Mouse (Mus musculus): ENCODE data around the gene Bcl2l12. TPM values are rescaled to one million over a fixed set of nuclear protein-coding genes. Genes with fewer than 3 reads are reported as not detected.
A peak's percentile ranks its signal among the peaks of the same experiment; 100 is the strongest.

The Bcl2l12 gene
- total RNA-seq, 2 experiments from 2014 or later = 1.9 to 3.4 TPM

- no peak for DNase-seq (ENCODE audit: extremely low spot score in 1 of 2, low spot score in 1 of 2)
Observed at GRCm38 (mm10) chr7:44962831-44963230, 35.7 kb downstream of the Bcl2l12 start.

GRCm38 (mm10) chr7:44962337-44962736 lies 36.2 kb downstream of the Bcl2l12 start:
- DNase-seq (ENCODE audit: extremely low spot score in 1 of 2, low spot score in 1 of 2) = no peak

- DNase-seq (ENCODE audit: extremely low spot score in 1 of 2, low spot score in 1 of 2) = no peak
Observed at GRCm38 (mm10) chr7:44960512-44960910, 38.0 kb downstream of the Bcl2l12 start.

- no peak for DNase-seq (ENCODE audit: extremely low spot score in 1 of 2, low spot score in 1 of 2)
Observed at GRCm38 (mm10) chr7:44959874-44960511, 38.5 kb downstream of the Bcl2l12 start.

- no peak for DNase-seq (ENCODE audit: extremely low spot score in 1 of 2, low spot score in 1 of 2)
Observed at GRCm38 (mm10) chr7:44959281-44959680, 39.2 kb downstream of the Bcl2l12 start.

- peak in 1 of 2 experiments; percentile 45 for DNase-seq (ENCODE audit: extremely low spot score in 1 of 2, low spot score in 1 of 2)
Observed at GRCm38 (mm10) chr7:44958208-44958607, 40.3 kb downstream of the Bcl2l12 start.

GRCm38 (mm10) chr7:44957183-44957835 lies 41.2 kb downstream of the Bcl2l12 start:
- no peak for DNase-seq (ENCODE audit: extremely low spot score in 1 of 2, low spot score in 1 of 2)

- DNase-seq (ENCODE audit: extremely low spot score in 1 of 2, low spot score in 1 of 2) = no peak
Observed at GRCm38 (mm10) chr7:44956266-44956665, 42.2 kb downstream of the Bcl2l12 start.

GRCm38 (mm10) chr7:44955628-44956027 lies 42.9 kb downstream of the Bcl2l12 start:
- DNase-seq (ENCODE audit: extremely low spot score in 1 of 2, low spot score in 1 of 2) = no peak

GRCm38 (mm10) chr7:44954091-44954885 lies 44.2 kb downstream of the Bcl2l12 start:
- DNase-seq (ENCODE audit: extremely low spot score in 1 of 2, low spot score in 1 of 2) = no peak

- no peak for DNase-seq (ENCODE audit: extremely low spot score in 1 of 2, low spot score in 1 of 2)
Observed at GRCm38 (mm10) chr7:44953561-44953960, 45.0 kb downstream of the Bcl2l12 start.

GRCm38 (mm10) chr7:44952611-44953306 lies 45.8 kb downstream of the Bcl2l12 start:
- peak; percentile 55 to 69 for DNase-seq (ENCODE audit: extremely low spot score in 1 of 2, low spot score in 1 of 2)

- DNase-seq (ENCODE audit: extremely low spot score in 1 of 2, low spot score in 1 of 2) = no peak
Observed at GRCm38 (mm10) chr7:44951960-44952359, 46.6 kb downstream of the Bcl2l12 start.

- DNase-seq (ENCODE audit: extremely low spot score in 1 of 2, low spot score in 1 of 2) = no peak
Observed at GRCm38 (mm10) chr7:44949922-44950321, 48.6 kb downstream of the Bcl2l12 start.

- DNase-seq (ENCODE audit: extremely low spot score in 1 of 2, low spot score in 1 of 2) = no peak
Observed at GRCm38 (mm10) chr7:44942904-44943303, 55.6 kb downstream of the Bcl2l12 start, which contains the start of gene Tsks. Gene Tsks (plus strand): TSS chr7:44943204.

Small RNAs within 50 kb of the gene (microRNA-seq; reads per million reads assigned to microRNA genes)
- 1.8 to 2.0 reads per million in 2 experiments for gene Mir7054

Other genes starting within 250 kb of the Bcl2l12 start
- gene Zfp473, start 247.7 kb downstream of the Bcl2l12 start, total RNA-seq (2021) = under 1 TPM; 0.31 to 0.37 TPM
- gene Nup62, start 182.6 kb downstream of the Bcl2l12 start, total RNA-seq (2021) = 10 to 100 TPM; 30.7 to 31.1 TPM
- gene Il4i1, start 182.3 kb downstream of the Bcl2l12 start, total RNA-seq (2021) = 1 to 10 TPM; 1.4 to 2.4 TPM
- 10 to 100 TPM; 26.7 to 31.2 TPM for gene Atf5, start 182.1 kb downstream of the Bcl2l12 start, total RNA-seq (2021)
- 10 to 100 TPM; 76.1 to 79.5 TPM for gene Akt1s1, start 149.7 kb downstream of the Bcl2l12 start, total RNA-seq (2021)
- 10 to 100 TPM; 59.0 to 61.0 TPM for gene Tbc1d17, start 149.6 kb downstream of the Bcl2l12 start, total RNA-seq (2021)
- 10 to 100 TPM; 31.1 to 34.0 TPM for gene Pnkp, start 141.6 kb downstream of the Bcl2l12 start, total RNA-seq (2021)
- 100 to 1,000 TPM; 311 to 358 TPM for gene Ptov1, start 128.9 kb downstream of the Bcl2l12 start, total RNA-seq (2021)
- 100 to 1,000 TPM; 105 to 108 TPM for gene Med25, start 106.0 kb downstream of the Bcl2l12 start, total RNA-seq (2021)
- gene Fuz, start 102.6 kb downstream of the Bcl2l12 start, total RNA-seq (2021) = 10 to 100 TPM; 27.3 to 29.2 TPM
- gene Ap2a1, start 69.2 kb downstream of the Bcl2l12 start, total RNA-seq (2021) = 100 to 1,000 TPM; 304 to 306 TPM
- 1 to 10 TPM in 1 of 2 experiments, under 1 TPM in 1; 0.73 to 1.0 TPM for gene Tsks, start 55.5 kb downstream of the Bcl2l12 start, total RNA-seq (2021)
- 100 to 1,000 TPM; 117 to 128 TPM for gene Cpt1c, start 23.9 kb downstream of the Bcl2l12 start, total RNA-seq (2021)
- 100 to 1,000 TPM; 161 to 174 TPM for gene Prmt1, start 12.1 kb downstream of the Bcl2l12 start, total RNA-seq (2021)
- gene Irf3, start 1.1 kb downstream of the Bcl2l12 start, total RNA-seq (2021) = 10 to 100 TPM; 39.5 to 40.1 TPM
- gene Scaf1, start 17.7 kb upstream of the Bcl2l12 start, total RNA-seq (2021) = 100 to 1,000 TPM; 151 to 156 TPM
- 10 to 100 TPM; 11.7 to 12.3 TPM for gene Rras, start 19.2 kb upstream of the Bcl2l12 start, total RNA-seq (2021)
- 10 to 100 TPM; 67.9 to 81.7 TPM for gene Prr12, start 54.2 kb upstream of the Bcl2l12 start, total RNA-seq (2021)
- 10 to 100 TPM; 49.8 to 59.4 TPM for gene Nosip, start 63.7 kb upstream of the Bcl2l12 start, total RNA-seq (2021)
- 1 to 10 TPM; 5.6 to 6.6 TPM for gene Prrg2, start 64.0 kb upstream of the Bcl2l12 start, total RNA-seq (2021)
- gene Rcn3, start 93.5 kb upstream of the Bcl2l12 start, total RNA-seq (2021) = 1 to 10 TPM; 9.6 to 9.7 TPM
- gene Fcgrt, start 105.1 kb upstream of the Bcl2l12 start, total RNA-seq (2021) = 10 to 100 TPM; 18.1 to 21.0 TPM
- 100 to 1,000 TPM; 418 to 465 TPM for gene Rps11, start 125.7 kb upstream of the Bcl2l12 start, total RNA-seq (2021)
- 100 to 1,000 TPM; 765 to 826 TPM for gene Rpl13a, start 130.0 kb upstream of the Bcl2l12 start, total RNA-seq (2021)
- gene Gm45713, start 137.5 kb upstream of the Bcl2l12 start, total RNA-seq (2021) = not detected
- 1 to 10 TPM; 4.5 to 8.2 TPM for gene Flt3l, start 137.7 kb upstream of the Bcl2l12 start, total RNA-seq (2021)
- gene Pih1d1, start 155.6 kb upstream of the Bcl2l12 start, total RNA-seq (2021) = 10 to 100 TPM; 43.2 to 47.0 TPM
- 10 to 100 TPM; 10.9 to 13.6 TPM for gene Aldh16a1, start 155.9 kb upstream of the Bcl2l12 start, total RNA-seq (2021)
- gene Slc17a7, start 165.2 kb upstream of the Bcl2l12 start, total RNA-seq (2021) = 1,000 to 10,000 TPM; 1,494 to 1,551 TPM
- gene Gfy, start 180.9 kb upstream of the Bcl2l12 start, total RNA-seq (2021) = under 1 TPM in 1 of 2 experiments, not detected in 1; 0.26 TPM
- gene Pth2, start 182.3 kb upstream of the Bcl2l12 start, total RNA-seq (2021) = not detected
- 1 to 10 TPM; 2.4 to 2.9 TPM for gene Ccdc155, start 206.2 kb upstream of the Bcl2l12 start, total RNA-seq (2021)
- 1 to 10 TPM; 1.2 to 2.4 TPM for gene Dkkl1, start 213.4 kb upstream of the Bcl2l12 start, total RNA-seq (2021)
- gene Tead2, start 217.0 kb upstream of the Bcl2l12 start, total RNA-seq (2021) = 1 to 10 TPM; 4.7 to 5.5 TPM
- 1 to 10 TPM; 3.1 to 5.7 TPM for gene Cd37, start 240.4 kb upstream of the Bcl2l12 start, total RNA-seq (2021)
- gene Slc6a16, start 242.4 kb upstream of the Bcl2l12 start, total RNA-seq (2021) = 1 to 10 TPM; 1.6 to 2.2 TPM